Mouse (Mus musculus): ENCODE results near the gene Sept14.

- TF ChIP-seq CTCF (IDR thresholded peaks at IDR 0.05; ENCODE audit: extremely low read depth, insufficient read depth, insufficient read length, insufficient replicate concordance): no peak
- no peak for TF ChIP-seq POLR2A (IDR thresholded peaks at IDR 0.05; ENCODE audit: low read depth, low read length)
Measured at GRCm38 (mm10) chr5:129690528-129690927, 17.8 kb downstream of the Sept14 start.
